Mouse (Mus musculus) v-Abl transformed pro-B cells (cell line): Measurements from ENCODE around the gene Cldn10.

Experiments
- in situ Hi-C, 2 experiments: fragments of 400-800 bp; cut with MboI; formaldehyde crosslinking; loops; one replicate each; pipeline ENCODE4 v1.15.1; 2025; ENCODE audit not compliant: unreplicated experiment in 2 of 2

The Cldn10 gene

GRCm38 (mm10) chr14:118816503-118816902, 28.8 kb downstream of the Cldn10 start:
- in situ Hi-C loops: loop anchor here (5.0 to 10.0 kb wide), 5 partner anchors 34 to 602 kb away; no protein-coding TSS in a partner anchor

- in situ Hi-C loops: loop anchor here in 1 of 2 experiments (5.0 kb wide), 1 partner anchor 207 kb away; no protein-coding TSS in a partner anchor
Observed at GRCm38 (mm10) chr14:118820111-118820510, 32.4 kb downstream of the Cldn10 start.

GRCm38 (mm10) chr14:118822816-118823215, 35.1 kb downstream of the Cldn10 start:
- in situ Hi-C loops: loop anchor here in 1 of 2 experiments (5.0 kb wide), 1 partner anchor 204 kb away; no protein-coding TSS in a partner anchor

- in situ Hi-C loops: loop anchor here in 1 of 2 experiments (5.0 kb wide), 1 partner anchor 204 kb away; no protein-coding TSS in a partner anchor
Observed at GRCm38 (mm10) chr14:118823313-118823712, 35.6 kb downstream of the Cldn10 start.

- in situ Hi-C loops: loop anchor here in 1 of 2 experiments (5.0 kb wide), 1 partner anchor 86 kb away; no protein-coding TSS in a partner anchor
Observed at GRCm38 (mm10) chr14:118826346-118826745, 38.6 kb downstream of the Cldn10 start.

- in situ Hi-C loops: loop anchor here in 1 of 2 experiments (5.0 kb wide), 1 partner anchor 85 kb away; no protein-coding TSS in a partner anchor
Observed at GRCm38 (mm10) chr14:118827283-118827904, 39.7 kb downstream of the Cldn10 start.

- in situ Hi-C loops: loop anchor here in 1 of 2 experiments (5.0 kb wide), 1 partner anchor 83 kb away; no protein-coding TSS in a partner anchor
Observed at GRCm38 (mm10) chr14:118829331-118830095, 41.8 kb downstream of the Cldn10 start.

GRCm38 (mm10) chr14:118831597-118831996, 43.9 kb downstream of the Cldn10 start:
- in situ Hi-C loops: no loop called here

- in situ Hi-C loops: no loop called here
Observed at GRCm38 (mm10) chr14:118833241-118833640, 45.5 kb downstream of the Cldn10 start.

GRCm38 (mm10) chr14:118834313-118834712, 46.6 kb downstream of the Cldn10 start:
- in situ Hi-C loops: no loop called here

- in situ Hi-C loops: no loop called here
Observed at GRCm38 (mm10) chr14:118836145-118836544, 48.4 kb downstream of the Cldn10 start.

- in situ Hi-C loops: no loop called here
Observed at GRCm38 (mm10) chr14:118836754-118837153, 49.0 kb downstream of the Cldn10 start.

GRCm38 (mm10) chr14:118838556-118839120, 50.9 kb downstream of the Cldn10 start:
- in situ Hi-C loops: no loop called here

- in situ Hi-C loops: no loop called here
Observed at GRCm38 (mm10) chr14:118839416-118839815, 51.7 kb downstream of the Cldn10 start.

- in situ Hi-C loops: no loop called here
Observed at GRCm38 (mm10) chr14:118840027-118840426, 52.3 kb downstream of the Cldn10 start.

- in situ Hi-C loops: no loop called here
Observed at GRCm38 (mm10) chr14:118842353-118842752, 54.6 kb downstream of the Cldn10 start.

- in situ Hi-C loops: no loop called here
Observed at GRCm38 (mm10) chr14:118846834-118847233, 59.1 kb downstream of the Cldn10 start.

GRCm38 (mm10) chr14:118848171-118848570, 60.5 kb downstream of the Cldn10 start:
- in situ Hi-C loops: no loop called here

GRCm38 (mm10) chr14:118850011-118850695, 62.4 kb downstream of the Cldn10 start:
- in situ Hi-C loops: no loop called here

GRCm38 (mm10) chr14:118850696-118851035, 63.0 kb downstream of the Cldn10 start:
- in situ Hi-C loops: no loop called here
